Mouse (Mus musculus) embryonic facial prominence, embryonic 12.5 days (tissue): ENCODE data around the gene Apoa2. TPM values are rescaled to one million over a fixed set of nuclear protein-coding genes. Genes with fewer than 3 reads are reported as not detected.
A peak's percentile ranks its signal among the peaks of the same experiment; 100 is the strongest.
"Not testable (repeated sequence)": the region's sequence is repeated elsewhere in the genome, so short reads cannot be mapped to it uniquely, and the experiment has no call there.

Experiments
- ATAC-seq: fragments of 200-750 bp; cut with Nextera tagmentation; 2 replicates; pipeline ENCODE4 v1.8.0; 2017; ENCODE audit not compliant: insufficient number of reproducible peaks, insufficient read depth, low FRiP score, low TSS enrichment
- H3K27ac ChIP-seq: fragments of 300-500 bp; sonication (generic); 2 replicates; pipeline ENCODE4 v1.5.1; 2016; ENCODE audit warnings: mild to moderate bottlenecking
- H3K27me3 ChIP-seq: fragments of 300-500 bp; sonication (generic); 2 replicates; pipeline ENCODE4 v1.6.1; 2016; ENCODE audit warnings: mild to moderate bottlenecking, moderate library complexity
- H3K36me3 ChIP-seq: fragments of 300-500 bp; sonication (generic); 2 replicates; pipeline ENCODE4 v1.6.1; 2016; ENCODE audit warnings: mild to moderate bottlenecking
- H3K4me1 ChIP-seq: fragments of 300-500 bp; sonication (generic); 2 replicates; pipeline ENCODE4 v1.6.1; 2016
- H3K4me2 ChIP-seq: fragments of 300-500 bp; sonication (generic); replicated peaks from 2 replicates; pipeline ENCODE4 v1.6.1; 2016; ENCODE audit warnings: mild to moderate bottlenecking, moderate library complexity
- H3K4me3 ChIP-seq: fragments of 300-500 bp; sonication (generic); 2 replicates; pipeline ENCODE4 v1.5.1; 2016; ENCODE audit warnings: mild to moderate bottlenecking
- H3K9ac ChIP-seq: fragments of 300-500 bp; sonication (generic); 2 replicates; pipeline ENCODE4 v1.6.1; 2016; ENCODE audit warnings: mild to moderate bottlenecking, moderate library complexity
- H3K9me3 ChIP-seq: fragments of 300-500 bp; sonication (generic); 2 replicates; pipeline ENCODE4 v1.6.1; 2016; ENCODE audit warnings: mild to moderate bottlenecking, moderate library complexity
- WGBS: fragments of 180-500 bp; shearing (Covaris S2); methylation state at CpG from one replicate; pipeline ENCODE4 v1.1.7; 2016; 5-methylcytosine and 5-hydroxymethylcytosine counted together
- polyA plus RNA-seq: library from polyadenylated mRNA; unstranded; fragments of >200 nt; fragmentation: Nextera tagmentation; extraction: Ambion mirVana; gene quantifications from 2 replicates; pipeline ENCODE4 v1.2.1, GENCODE M21; 2016

Apoa2 gene
- polyA plus RNA-seq, 1 experiment from 2014 or later = 3.5 TPM

DNA sequence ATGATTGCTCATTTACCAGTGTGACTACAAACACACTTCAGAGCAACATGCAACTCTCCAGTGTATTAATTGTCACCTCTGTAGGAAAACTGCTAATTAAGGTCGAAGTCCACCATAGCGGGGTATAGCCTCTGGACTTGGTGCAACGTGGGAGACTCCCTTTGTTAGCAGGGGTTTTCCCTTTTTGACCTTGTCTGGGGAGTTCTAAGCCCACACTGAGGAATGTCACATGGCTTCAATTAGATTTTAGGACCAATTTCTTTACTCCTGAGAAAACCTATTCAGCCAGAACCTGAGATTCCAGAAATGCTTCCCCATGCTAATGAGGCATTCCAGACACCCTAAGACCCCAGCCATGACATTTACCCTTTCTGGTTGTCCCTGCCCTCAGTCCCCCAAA lies 5.4 kb downstream of the Apoa2 start:
- no peak overlapping the region for H3K4me3 ChIP-seq
- 18% methylated on average over 3 of the region's 3 CpGs for WGBS
- H3K27me3 ChIP-seq = no peaks in the 10 kb centered on the region
- H3K4me2 ChIP-seq = no peak overlapping the region
- peaks cover 9% of the 10 kb centered on the region for H3K4me1 ChIP-seq
- H3K36me3 ChIP-seq = peaks cover 19% of the 10 kb centered on the region
- ATAC-seq = no peak
- no peak overlapping the region for H3K9ac ChIP-seq
- H3K9me3 ChIP-seq = no peaks in the 10 kb centered on the region
- 0 out of 2 replicates have a peak overlapping the region, but pooled peaks have one; percentile 17 for H3K27ac ChIP-seq

DNA sequence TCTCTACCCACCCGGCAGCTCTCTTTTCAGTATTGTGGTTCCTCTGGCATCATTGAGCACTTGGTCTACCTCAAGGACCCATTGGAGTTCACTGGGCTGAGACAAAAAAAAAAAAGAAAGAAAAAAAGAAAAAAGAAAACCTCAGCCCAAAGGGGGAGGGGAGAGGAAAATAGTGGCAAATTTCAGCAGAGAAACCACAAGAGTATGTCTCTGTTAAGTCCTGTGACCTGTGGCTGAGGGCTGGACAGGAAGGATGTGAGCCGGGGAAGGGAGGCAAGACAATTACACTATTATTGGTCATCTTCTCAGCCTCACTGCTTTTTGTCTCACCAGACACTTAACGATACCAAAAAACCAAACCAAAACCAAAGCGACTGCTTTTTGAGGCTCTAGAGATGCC lies 7.0 kb downstream of the Apoa2 start:
- H3K4me3 ChIP-seq = no peak overlapping the region
- H3K27ac ChIP-seq = no peak overlapping the region
- no peak overlapping the region for H3K9ac ChIP-seq
- H3K9me3 ChIP-seq = no peaks in the 10 kb centered on the region
- H3K4me2 ChIP-seq = no peak overlapping the region
- H3K36me3 ChIP-seq = peaks cover 35% of the 10 kb centered on the region
- 54% methylated on average over 4 of the region's 4 CpGs for WGBS
- H3K27me3 ChIP-seq = no peaks in the 10 kb centered on the region
- no peak for ATAC-seq
- H3K4me1 ChIP-seq = peaks cover 9% of the 10 kb centered on the region

DNA sequence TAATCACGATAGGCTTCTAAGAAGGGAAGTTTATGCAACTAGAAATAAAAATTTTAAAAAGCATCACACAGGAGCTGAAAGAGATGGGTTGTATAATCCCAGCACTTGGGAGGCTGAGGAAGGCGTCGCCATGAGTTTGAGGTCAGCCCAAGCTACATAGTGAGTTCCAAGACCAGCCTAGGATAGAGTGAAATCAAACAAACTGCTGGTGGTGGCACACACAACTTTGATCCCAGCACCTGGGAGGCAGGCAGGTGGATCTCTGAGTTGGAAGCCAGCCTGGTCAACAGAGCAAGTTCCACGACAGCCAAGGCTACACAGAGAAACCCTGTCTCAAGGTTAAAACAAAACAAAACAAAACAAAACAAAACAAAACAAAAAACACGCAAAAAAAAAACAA lies 7.5 kb downstream of the Apoa2 start:
- no peaks in the 10 kb centered on the region for H3K9me3 ChIP-seq
- peaks cover 9% of the 10 kb centered on the region for H3K4me1 ChIP-seq
- no peaks in the 10 kb centered on the region for H3K27me3 ChIP-seq
- H3K36me3 ChIP-seq = peaks cover 40% of the 10 kb centered on the region
- no peak overlapping the region for H3K27ac ChIP-seq
- no peak overlapping the region for H3K9ac ChIP-seq
- H3K4me2 ChIP-seq = no peak overlapping the region
- H3K4me3 ChIP-seq = no peak overlapping the region
- no peak for ATAC-seq
- 84% methylated on average over 5 of the region's 5 CpGs for WGBS

DNA sequence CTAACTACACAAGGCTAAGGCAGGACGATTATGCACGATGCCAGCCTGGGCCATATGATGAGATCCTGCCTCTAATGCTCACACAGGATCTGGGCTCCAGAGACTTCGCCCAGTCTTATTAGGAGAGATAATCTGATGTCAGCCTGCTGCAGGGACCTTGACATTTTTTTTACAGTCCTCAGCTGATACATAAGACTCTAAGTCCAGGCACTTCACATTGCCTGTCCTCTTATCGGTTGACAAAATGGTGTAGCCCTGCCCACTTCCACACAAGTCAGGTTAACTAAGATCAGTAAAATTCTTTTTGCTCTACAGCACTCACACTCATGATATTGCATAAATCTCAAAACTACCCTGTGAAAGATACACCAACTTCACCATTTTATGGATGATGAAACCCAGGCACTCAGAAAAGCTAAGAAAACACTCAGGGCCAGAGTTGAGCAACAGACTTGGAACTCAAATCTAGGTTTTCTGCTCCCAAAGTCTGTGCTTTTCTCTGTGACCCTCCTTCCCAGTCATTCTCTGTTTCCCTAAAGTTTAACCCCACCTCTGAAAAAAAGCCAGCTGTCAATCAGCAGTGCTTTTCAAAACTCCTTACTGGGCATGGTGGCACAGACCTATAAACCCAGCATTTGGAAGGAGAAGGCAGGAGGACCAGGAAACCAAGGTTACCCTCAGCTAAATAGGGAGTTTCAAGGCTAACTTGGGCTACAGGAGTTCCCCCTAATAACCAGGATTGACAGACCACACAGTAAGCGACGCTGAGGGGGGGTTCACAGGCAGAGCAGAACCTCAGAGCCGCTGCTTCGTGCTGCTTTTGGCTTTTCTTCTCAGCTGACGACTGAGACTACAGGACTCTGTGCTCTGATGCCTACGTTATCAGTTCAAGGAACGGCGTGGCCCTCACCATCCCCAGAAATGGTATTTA lies 8.2 kb downstream of the Apoa2 start:
- no peaks in the 10 kb centered on the region for H3K9me3 ChIP-seq
- H3K27ac ChIP-seq = no peak overlapping the region
- no peaks in the 10 kb centered on the region for H3K27me3 ChIP-seq
- H3K4me2 ChIP-seq = no peak overlapping the region
- no peak overlapping the region for H3K9ac ChIP-seq
- H3K4me1 ChIP-seq = peaks cover 9% of the 10 kb centered on the region
- ATAC-seq = no peak
- H3K4me3 ChIP-seq = no peak overlapping the region
- peaks cover 47% of the 10 kb centered on the region for H3K36me3 ChIP-seq
- 85% methylated on average over 12 of the region's 12 CpGs for WGBS

DNA sequence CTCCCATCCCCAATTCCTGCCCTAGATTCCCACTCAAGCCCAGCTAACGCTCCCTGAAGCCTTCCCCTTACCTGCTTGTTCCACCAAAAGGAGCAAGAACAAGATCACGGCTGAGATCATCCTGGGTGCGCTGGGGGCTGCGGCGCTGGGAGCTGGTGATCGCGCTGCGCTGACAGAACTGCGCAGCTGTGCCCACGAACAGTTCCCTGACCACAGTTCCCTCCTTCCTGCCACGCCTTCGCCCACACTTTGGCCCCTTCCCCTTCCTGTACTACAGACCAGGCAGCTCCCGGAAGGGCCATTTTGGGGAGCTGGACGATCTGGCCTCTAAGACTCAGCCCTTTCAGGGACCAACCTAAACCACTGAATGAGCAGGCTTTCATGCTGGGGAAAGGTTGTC lies 9.3 kb downstream of the Apoa2 start, which contains the start of gene Fcer1g:
Fcer1g (minus strand) TSS at position 240 of the 400 bp plus-strand sequence.
- ATAC-seq = no peak
- WGBS = 92% methylated on average over 14 of the region's 14 CpGs
- H3K4me3 ChIP-seq = no peak within 1 kb of the TSS
- H3K27ac ChIP-seq = no peak within 1 kb of the TSS
- no peaks in the 10 kb centered on the region for H3K9me3 ChIP-seq
- H3K4me2 ChIP-seq = no peak within 1 kb of the TSS
- peaks cover 9% of the 10 kb centered on the region for H3K4me1 ChIP-seq
- peaks cover 57% of the 10 kb centered on the region for H3K36me3 ChIP-seq
- no peak within 1 kb of the TSS for H3K9ac ChIP-seq
- H3K27me3 ChIP-seq = no peaks in the 10 kb centered on the region

DNA sequence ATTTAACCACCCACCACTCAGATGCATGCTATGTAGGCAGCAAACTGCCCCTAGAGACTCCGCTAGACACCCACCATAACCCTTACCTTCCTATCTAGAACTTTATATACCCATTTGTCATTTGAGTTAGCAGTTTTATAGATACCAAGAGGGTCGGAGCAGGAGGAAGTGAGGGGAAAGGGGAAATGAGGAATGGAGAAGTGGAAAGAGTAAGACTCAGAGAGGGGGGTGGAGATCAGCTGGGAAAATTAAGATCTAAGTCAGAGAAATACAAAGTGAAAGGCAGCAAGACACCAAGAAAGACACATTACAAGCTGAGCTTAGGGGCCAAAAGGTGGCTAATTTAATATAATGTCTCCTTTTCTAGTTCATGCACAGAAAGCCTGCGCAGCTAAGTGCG lies 9.7 kb downstream of the Apoa2 start:
- no peak overlapping the region for H3K4me3 ChIP-seq
- no peaks in the 10 kb centered on the region for H3K9me3 ChIP-seq
- no peak overlapping the region for H3K9ac ChIP-seq
- H3K36me3 ChIP-seq = peaks cover 60% of the 10 kb centered on the region
- H3K4me1 ChIP-seq = peaks cover 9% of the 10 kb centered on the region
- no peak overlapping the region for H3K27ac ChIP-seq
- H3K4me2 ChIP-seq = no peak overlapping the region
- 91% methylated on average over 4 of the region's 4 CpGs for WGBS
- H3K27me3 ChIP-seq = no peaks in the 10 kb centered on the region
- ATAC-seq = no peak

DNA sequence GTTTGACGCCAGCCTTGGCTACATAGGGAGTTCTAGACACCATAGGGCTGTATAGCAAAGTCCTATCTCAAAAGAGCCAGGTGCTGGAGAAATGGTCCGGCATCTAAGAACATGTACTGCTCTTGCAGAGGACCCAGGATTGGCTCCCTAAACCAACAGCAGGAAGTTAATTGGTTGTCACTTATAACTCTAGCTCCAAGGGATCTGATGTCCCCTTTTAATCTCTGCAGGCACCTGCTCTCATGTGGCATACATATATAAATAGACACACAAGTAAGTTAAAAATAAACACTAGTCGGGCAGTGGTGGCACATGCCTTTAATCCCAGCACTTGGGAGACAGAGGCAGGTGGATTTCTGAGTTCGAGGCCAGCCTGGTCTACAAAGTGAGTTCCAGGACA lies 10.9 kb downstream of the Apoa2 start:
- ATAC-seq = no peak
- H3K9ac ChIP-seq = no peak overlapping the region
- no peak overlapping the region for H3K4me3 ChIP-seq
- no peaks in the 10 kb centered on the region for H3K9me3 ChIP-seq
- peaks cover 72% of the 10 kb centered on the region for H3K36me3 ChIP-seq
- no peak overlapping the region for H3K4me2 ChIP-seq
- H3K27me3 ChIP-seq = no peaks in the 10 kb centered on the region
- peaks cover under 1% of the 10 kb centered on the region for H3K4me1 ChIP-seq
- 83% methylated on average over 4 of the region's 4 CpGs for WGBS
- H3K27ac ChIP-seq = no peak overlapping the region

DNA sequence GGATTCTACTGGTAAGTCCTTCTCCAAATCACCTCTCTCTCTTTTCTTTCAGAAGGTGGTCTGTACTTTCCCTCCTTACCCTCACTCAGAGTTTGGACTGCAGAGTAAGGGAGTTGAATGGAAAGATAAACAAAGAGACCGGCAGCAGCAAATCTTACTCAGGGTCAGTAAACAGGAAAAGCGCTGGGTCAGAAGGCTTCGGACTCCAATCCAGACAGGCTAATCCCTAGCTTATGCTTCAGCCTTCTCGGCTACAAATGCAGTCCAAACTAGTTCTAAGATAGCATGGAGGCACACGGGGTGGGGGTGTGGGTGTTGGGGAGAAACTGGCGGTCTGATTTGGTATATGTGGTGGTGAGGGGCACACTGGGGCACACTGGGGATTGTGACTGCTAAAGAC lies 12.6 kb downstream of the Apoa2 start:
- H3K9ac ChIP-seq = no peak overlapping the region
- H3K4me1 ChIP-seq = no peaks in the 10 kb centered on the region
- H3K27ac ChIP-seq = no peak overlapping the region
- no peaks in the 10 kb centered on the region for H3K9me3 ChIP-seq
- H3K4me2 ChIP-seq = no peak overlapping the region
- 82% methylated on average over 6 of the region's 6 CpGs for whole genome bisulfite sequencing
- peaks cover 89% of the 10 kb centered on the region for H3K36me3 ChIP-seq
- no peak overlapping the region for H3K4me3 ChIP-seq
- no peaks in the 10 kb centered on the region for H3K27me3 ChIP-seq
- ATAC-seq = no peak

DNA sequence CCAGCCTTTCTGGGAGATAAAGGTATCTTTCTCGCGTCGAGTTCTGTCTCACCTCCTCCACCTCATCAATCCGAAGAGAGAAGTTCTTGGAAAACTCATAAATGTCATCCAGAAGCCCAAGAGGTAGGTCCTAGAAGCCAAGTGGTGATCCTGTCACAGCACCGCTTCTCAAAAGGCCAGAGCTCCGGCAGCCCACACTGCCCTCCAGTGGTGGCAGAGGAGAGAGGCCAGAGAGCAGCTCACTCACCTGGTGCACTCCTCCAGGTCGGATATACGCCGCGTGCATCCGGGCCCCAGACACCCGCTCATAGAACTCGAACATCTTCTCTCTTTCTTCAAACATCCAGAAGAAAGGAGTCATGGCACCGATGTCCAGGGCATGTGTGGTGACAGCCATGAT lies 13.6 kb downstream of the Apoa2 start:
- Histone ChIP-seq H3K4me3 (no peak overlapping the region), H3K4me1 (no peaks in the 10 kb centered on the region), H3K4me2 (no peak overlapping the region), H3K36me3 (peaks cover 96% of the 10 kb centered on the region), H3K9ac (no peak overlapping the region), H3K27me3 (no peaks in the 10 kb centered on the region), H3K27ac (no peak overlapping the region), H3K9me3 (no peaks in the 10 kb centered on the region)
- WGBS = 75% methylated on average over 14 of the region's 14 CpGs
- ATAC-seq = no peak

DNA sequence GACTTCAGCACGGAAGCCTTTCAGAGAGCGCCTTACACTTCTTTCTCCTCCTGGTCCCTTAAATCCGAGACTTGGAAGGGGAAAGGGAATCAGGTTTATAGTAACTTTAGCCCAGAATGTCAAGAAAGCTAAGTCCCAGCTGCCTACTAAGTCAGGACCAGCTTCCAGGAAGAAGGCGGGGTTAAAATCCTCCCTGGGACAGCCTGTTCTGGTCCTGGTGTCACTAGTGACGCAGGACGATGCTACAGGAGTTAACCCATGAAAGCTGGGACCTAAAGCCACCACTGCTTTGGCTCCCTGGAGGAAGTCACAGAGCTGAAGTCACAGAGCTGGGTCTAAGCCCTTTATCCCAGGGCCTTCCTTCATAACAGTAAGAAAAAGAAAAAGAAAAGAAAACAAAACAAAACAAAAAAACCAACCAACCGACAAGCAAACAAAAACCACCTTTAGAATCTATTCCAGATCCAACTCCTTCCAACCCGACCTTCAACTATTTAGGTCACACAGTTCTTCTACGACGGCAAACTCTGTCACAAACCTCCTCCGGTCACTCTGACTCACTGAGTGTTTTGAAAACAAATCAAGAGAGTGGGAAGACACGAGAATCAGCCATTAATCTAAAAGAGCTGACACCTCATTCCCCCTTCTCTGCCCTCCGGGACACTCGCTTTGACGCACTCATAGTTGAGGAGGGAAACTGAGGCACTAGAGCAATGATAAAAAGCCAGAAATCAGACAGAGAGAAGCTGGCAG lies 15.3 kb downstream of the Apoa2 start:
- Histone ChIP-seq H3K4me2 (no peak overlapping the region), H3K9me3 (no peaks in the 10 kb centered on the region), H3K4me3 (no peak overlapping the region), H3K36me3 (peaks cover 85% of the 10 kb centered on the region), H3K27me3 (no peaks in the 10 kb centered on the region), H3K4me1 (0 out of 2 replicates have a peak, but pooled peaks cover 3% of the 10 kb centered on the region), H3K9ac (no peak overlapping the region), H3K27ac (no peak overlapping the region)
- 74% methylated on average over 15 of the region's 15 CpGs for WGBS
- no peak for ATAC-seq

DNA sequence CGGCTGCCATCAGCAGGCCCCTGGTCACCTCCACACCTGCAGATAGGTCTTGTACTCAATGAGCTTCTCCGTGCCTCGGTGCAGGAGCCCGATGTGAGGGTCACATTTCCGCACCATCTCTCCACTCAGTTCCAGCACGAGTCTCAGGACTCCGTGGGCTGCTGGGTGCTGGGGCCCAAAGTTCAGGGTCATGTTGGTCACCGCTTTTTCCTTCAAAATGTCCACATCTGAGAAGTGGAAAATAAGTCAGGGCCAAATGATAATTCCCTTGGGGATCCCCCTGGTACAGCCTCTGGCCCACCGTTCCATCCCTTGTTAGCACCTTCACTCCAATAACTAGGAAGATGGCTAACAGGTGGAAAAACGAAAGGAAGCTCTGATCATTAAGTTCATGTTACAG lies 16.1 kb downstream of the Apoa2 start:
- H3K9me3 ChIP-seq = no peaks in the 10 kb centered on the region
- no peak overlapping the region for H3K27ac ChIP-seq
- no peak overlapping the region for H3K4me3 ChIP-seq
- H3K9ac ChIP-seq = no peak overlapping the region
- H3K36me3 ChIP-seq = peaks cover 83% of the 10 kb centered on the region
- no peak overlapping the region for H3K4me2 ChIP-seq
- 86% methylated on average over 10 of the region's 10 CpGs for WGBS
- no peak for ATAC-seq
- peaks cover 9% of the 10 kb centered on the region; the same call in 1 of the 2 replicates for H3K4me1 ChIP-seq
- H3K27me3 ChIP-seq = no peaks in the 10 kb centered on the region

DNA sequence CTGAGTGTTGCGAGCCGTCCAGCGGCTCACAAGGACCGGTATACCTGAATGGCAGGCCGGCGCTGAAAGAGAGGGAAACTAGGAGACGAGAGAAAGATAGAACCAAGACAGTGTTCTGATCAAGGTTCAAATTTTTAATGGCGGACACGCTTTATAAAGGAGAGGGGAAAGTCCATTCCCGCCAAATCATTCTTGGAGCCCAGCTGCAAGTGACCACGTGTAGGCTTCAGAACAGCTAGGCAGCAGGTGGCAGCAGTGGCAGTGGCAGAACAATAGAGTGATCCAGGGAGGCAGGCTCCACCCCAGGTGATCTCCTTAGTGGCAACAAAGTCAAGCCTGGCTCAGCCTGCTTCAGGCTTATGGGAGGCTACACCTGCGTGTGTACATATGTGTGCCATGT lies 17.1 kb downstream of the Apoa2 start:
- H3K4me2 ChIP-seq, H3K4me3 ChIP-seq, ATAC-seq, H3K27me3 ChIP-seq, H3K9ac ChIP-seq, H3K27ac ChIP-seq, H3K9me3 ChIP-seq: not testable (repeated sequence)
- H3K4me1 ChIP-seq = peaks cover 13% of the 10 kb centered on the region; the same call in 1 of the 2 replicates
- 83% methylated on average over 12 of the region's 12 CpGs for WGBS
- peaks cover 73% of the 10 kb centered on the region for H3K36me3 ChIP-seq
